Mouse (Mus musculus) B cell, adult (primary cell): ENCODE results near the gene Ankrd1. TPM values are rescaled to one million over a fixed set of nuclear protein-coding genes. Genes with fewer than 3 reads are reported as not detected.

ENCODE experiments used
- total RNA-seq: library from RNA; stranded (reverse); gene quantifications from 4 replicates; pipeline ENCODE4 v1.2.4, GENCODE M21; 2023; ENCODE audit not compliant: inconsistent age

Ankrd1 gene
- not detected in 4 replicates for total RNA-seq

DNA sequence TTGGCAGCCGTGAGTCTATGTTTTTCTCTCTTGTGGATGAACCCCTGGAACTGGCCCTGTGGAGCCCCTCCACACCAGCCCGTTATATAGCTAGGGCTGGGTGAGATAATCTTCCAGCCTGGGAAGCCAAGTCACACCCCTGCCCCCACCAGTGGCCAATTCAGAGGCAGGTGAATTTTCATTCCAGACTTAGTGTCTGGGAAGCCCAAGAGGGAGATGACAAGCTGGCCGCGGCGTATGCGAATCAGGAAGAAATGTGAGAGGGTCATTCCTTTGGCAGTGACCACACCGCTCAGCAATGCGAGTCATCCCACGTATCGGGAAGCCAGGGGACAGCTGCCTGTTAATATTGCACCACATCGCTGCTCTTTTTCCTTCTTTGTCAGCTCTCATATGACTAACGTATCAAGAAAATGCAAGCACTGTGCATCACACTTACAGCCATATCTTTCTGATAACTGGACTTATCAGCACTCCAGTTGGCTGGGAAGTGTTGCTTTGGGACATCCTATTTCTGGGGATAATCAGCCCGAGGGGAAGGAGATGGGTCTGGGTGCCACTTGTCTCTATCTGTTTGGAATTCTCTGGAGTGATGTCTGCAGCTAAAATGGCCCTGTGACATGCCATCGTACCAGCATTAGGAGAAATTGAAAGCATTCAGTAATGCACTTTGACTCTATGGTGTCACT is at the start of gene Ankrd1:
Gene Ankrd1, minus strand, starts transcription at position 317 of the 689 bp plus-strand sequence.

DNA sequence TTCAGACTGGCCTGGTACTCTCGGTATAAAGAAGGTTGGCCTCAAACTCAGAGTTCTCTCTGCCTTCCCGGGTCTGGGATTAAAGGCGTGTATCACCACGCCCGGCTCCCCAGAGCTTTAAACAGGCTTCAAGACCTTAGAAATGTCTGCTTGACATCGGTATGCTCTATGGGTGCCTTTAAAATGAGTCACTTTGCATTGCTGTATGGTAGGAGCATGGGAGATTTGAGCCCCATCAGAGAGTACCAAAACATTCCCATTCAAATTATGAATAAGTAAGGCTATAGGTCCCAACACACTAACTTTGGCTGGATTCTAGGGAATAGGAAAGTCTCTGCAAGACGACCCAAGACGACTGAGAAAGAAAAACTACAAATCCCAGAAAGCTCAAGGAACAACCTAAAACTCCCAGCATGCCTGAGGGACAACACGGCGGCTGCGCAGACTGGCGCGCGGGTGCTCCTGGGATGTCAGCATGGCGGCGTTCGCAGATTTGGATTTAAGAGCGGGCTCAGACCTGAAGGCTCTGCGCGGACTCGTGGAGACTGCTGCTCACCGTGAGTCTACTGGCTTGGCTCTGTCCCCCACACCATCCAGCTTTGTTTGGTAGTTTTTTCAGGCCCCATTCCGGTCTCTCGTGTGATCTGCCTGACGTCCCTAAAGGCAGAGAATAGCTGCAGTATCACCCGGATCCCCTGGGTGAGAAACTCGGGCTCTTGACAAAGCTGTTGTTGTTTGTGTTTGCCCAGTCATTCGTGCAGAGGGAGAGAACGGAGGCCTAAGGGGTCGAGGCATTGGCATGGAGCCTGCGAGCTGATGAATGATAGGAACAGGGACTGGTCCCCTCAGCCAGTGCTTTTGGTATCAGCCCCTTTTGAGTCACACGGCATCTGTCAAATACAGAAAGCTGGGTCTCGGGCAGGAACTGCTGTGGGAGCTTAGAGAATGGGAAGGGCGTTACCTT is 36.4 kb downstream of the Ankrd1 start, which contains the start of gene Rpp30:
Gene Rpp30, plus strand, starts transcription at position 455 of the 964 bp plus-strand sequence.

Other genes with a start within 250 kb of the Ankrd1 start
- gene Htr7, start 62.6 kb downstream of the Ankrd1 start, total RNA-seq = not detected in 4 replicates
- gene Rpp30, start 36.4 kb downstream of the Ankrd1 start, total RNA-seq = 22.0 to 25.7 TPM (median 22.8 TPM) in 4 replicates
- gene Pcgf5, start 228.2 kb upstream of the Ankrd1 start, total RNA-seq = 21.8 to 24.3 TPM (median 22.3 TPM) in 4 replicates